Mouse (Mus musculus): Measurements from ENCODE around the gene Ccdc51. TPM values are rescaled to one million over a fixed set of nuclear protein-coding genes. Genes with fewer than 3 reads are reported as not detected.
A peak's percentile ranks its signal among the peaks of the same experiment; 100 is the strongest.

Ccdc51 gene
- polyA plus RNA-seq, 1 experiment from 2014 or later: 17.5 TPM

DNA sequence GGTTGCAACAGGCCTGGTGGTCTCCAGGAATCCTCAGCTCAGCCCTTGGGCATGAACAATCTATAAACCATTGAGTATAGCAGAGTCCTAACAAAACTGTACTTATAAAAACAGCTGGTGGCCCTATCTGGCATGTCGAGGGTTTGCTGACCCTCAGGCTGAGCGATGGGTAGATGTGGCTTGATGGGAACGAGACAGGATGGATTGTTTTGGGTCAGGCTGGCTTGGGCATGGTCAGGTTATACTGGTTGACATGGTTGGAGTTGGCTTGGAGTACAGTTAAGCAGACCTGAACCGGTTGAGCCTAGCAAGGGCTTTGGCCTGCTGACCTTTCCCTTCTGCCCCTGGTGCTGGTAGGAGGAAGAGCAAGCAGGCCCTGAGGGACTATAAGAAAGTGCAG lies 28.8 kb downstream of the Ccdc51 start:
- H3K4me2 ChIP-seq (ENCODE audit: low read length): no peak overlapping the region
- no peak overlapping the region for H3K27ac ChIP-seq (ENCODE audit: low read length)
- H3K4me1 ChIP-seq (replicated peaks; ENCODE audit: control insufficient read depth, insufficient read depth, low read length): no peaks in the 10 kb centered on the region
- H3K36me3 ChIP-seq (ENCODE audit: control insufficient read depth, insufficient read depth): peaks cover 57% of the 10 kb centered on the region
- H3K9me3 ChIP-seq (ENCODE audit: control insufficient read depth, low read length): no peaks in the 10 kb centered on the region
- WGBS: 87% methylated on average over 4 of the region's 4 CpGs
- ATAC-seq: no peak
- no peak overlapping the region for H3K4me3 ChIP-seq (replicated peaks; ENCODE audit: low read length)
- no peak overlapping the region for H3K9ac ChIP-seq (replicated peaks; ENCODE audit: low read depth, low read length)
- H3K27me3 ChIP-seq (replicated peaks; ENCODE audit: control insufficient read depth, insufficient read depth, low read length): no peaks in the 10 kb centered on the region

GRCm38 (mm10) chr9:109111591-109111990 lies 29.3 kb downstream of the Ccdc51 start:
- 94% methylated on average over 9 of the region's 9 CpGs for WGBS
- Histone ChIP-seq H3K36me3 (ENCODE audit: control insufficient read depth, insufficient read depth) (peaks cover 57% of the 10 kb centered on the region), H3K9ac (replicated peaks; ENCODE audit: low read depth, low read length) (no peak overlapping the region), H3K4me3 (replicated peaks; ENCODE audit: low read length) (no peak overlapping the region), H3K27me3 (replicated peaks; ENCODE audit: control insufficient read depth, insufficient read depth, low read length) (no peaks in the 10 kb centered on the region), H3K4me1 (replicated peaks; ENCODE audit: control insufficient read depth, insufficient read depth, low read length) (no peaks in the 10 kb centered on the region), H3K4me2 (ENCODE audit: low read length) (no peak overlapping the region), H3K9me3 (ENCODE audit: control insufficient read depth, low read length) (no peaks in the 10 kb centered on the region), H3K27ac (ENCODE audit: low read length) (no peak overlapping the region)
- ATAC-seq: no peak

GRCm38 (mm10) chr9:109113331-109113730 lies 31.0 kb downstream of the Ccdc51 start:
- 92% methylated on average over 8 of the region's 8 CpGs for WGBS
- no peaks in the 10 kb centered on the region for H3K27me3 ChIP-seq (replicated peaks; ENCODE audit: control insufficient read depth, insufficient read depth, low read length)
- no peak for ATAC-seq

DNA sequence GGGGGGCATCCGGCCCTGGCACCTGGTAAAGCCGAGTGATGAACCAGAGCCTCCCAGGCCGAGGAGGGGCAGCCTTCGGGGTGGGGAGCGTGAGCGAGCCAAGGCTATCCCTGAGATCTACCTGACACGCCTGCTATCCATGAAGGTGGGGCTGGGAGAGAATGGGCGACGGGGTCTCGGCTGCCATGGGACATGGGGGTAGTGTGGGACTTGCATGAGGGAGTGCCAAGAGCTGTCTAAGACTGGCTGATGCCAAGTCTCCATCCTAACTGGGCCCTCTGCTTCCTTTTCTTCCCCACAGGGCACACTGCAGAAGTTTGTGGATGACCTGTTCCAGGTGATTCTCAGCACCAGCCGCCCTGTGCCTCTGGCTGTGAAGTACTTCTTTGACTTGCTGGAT lies 32.0 kb downstream of the Ccdc51 start:
- Histone ChIP-seq H3K4me3 (replicated peaks; ENCODE audit: low read length) (no peak overlapping the region), H3K9ac (replicated peaks; ENCODE audit: low read depth, low read length) (no peak overlapping the region), H3K9me3 (ENCODE audit: control insufficient read depth, low read length) (no peaks in the 10 kb centered on the region), H3K4me2 (ENCODE audit: low read length) (no peak overlapping the region), H3K36me3 (ENCODE audit: control insufficient read depth, insufficient read depth) (peaks cover 65% of the 10 kb centered on the region), H3K27me3 (replicated peaks; ENCODE audit: control insufficient read depth, insufficient read depth, low read length) (no peaks in the 10 kb centered on the region), H3K27ac (ENCODE audit: low read length) (no peak overlapping the region), H3K4me1 (replicated peaks; ENCODE audit: control insufficient read depth, insufficient read depth, low read length) (no peaks in the 10 kb centered on the region)
- ATAC-seq: no peak
- WGBS: 95% methylated on average over 11 of the region's 11 CpGs

More at GRCm38 (mm10) chr9:109113331-109113730, 31.0 kb downstream of the Ccdc51 start:
- no peak overlapping the region for H3K27ac ChIP-seq (ENCODE audit: low read length)
- H3K36me3 ChIP-seq (ENCODE audit: control insufficient read depth, insufficient read depth): peaks cover 69% of the 10 kb centered on the region
- no peak overlapping the region for H3K9ac ChIP-seq (replicated peaks; ENCODE audit: low read depth, low read length)
- no peak overlapping the region for H3K4me2 ChIP-seq (ENCODE audit: low read length)
- no peak overlapping the region for H3K4me3 ChIP-seq (replicated peaks; ENCODE audit: low read length)
- no peaks in the 10 kb centered on the region for H3K9me3 ChIP-seq (ENCODE audit: control insufficient read depth, low read length)
- no peaks in the 10 kb centered on the region for H3K4me1 ChIP-seq (replicated peaks; ENCODE audit: control insufficient read depth, insufficient read depth, low read length)

DNA sequence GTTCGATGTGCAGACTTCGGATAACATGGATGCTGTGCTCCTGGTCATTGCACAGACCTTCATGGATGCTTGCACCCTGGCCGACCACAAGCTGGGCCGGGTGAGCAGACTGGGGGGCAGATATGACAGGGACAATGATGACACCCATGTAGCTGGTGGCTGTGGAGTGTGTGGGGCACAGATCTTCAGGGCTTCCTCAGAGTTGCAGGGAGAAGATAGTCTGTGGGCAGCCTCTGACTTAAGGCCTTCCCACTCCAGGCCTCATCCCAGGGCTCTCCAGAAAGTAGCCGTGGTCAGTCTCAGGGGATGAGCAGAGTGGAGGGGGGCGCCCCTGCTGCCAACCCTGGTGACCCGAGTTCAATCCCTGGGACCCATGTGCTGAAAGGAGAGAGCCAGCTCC lies 32.6 kb downstream of the Ccdc51 start:
- WGBS: 90% methylated on average over 7 of the region's 7 CpGs
- H3K9ac ChIP-seq (replicated peaks; ENCODE audit: low read depth, low read length): no peak overlapping the region
- no peaks in the 10 kb centered on the region for H3K27me3 ChIP-seq (replicated peaks; ENCODE audit: control insufficient read depth, insufficient read depth, low read length)
- no peak overlapping the region for H3K4me3 ChIP-seq (replicated peaks; ENCODE audit: low read length)
- no peak overlapping the region for H3K4me2 ChIP-seq (ENCODE audit: low read length)
- ATAC-seq: no peak
- H3K27ac ChIP-seq (ENCODE audit: low read length): no peak overlapping the region
- no peaks in the 10 kb centered on the region for H3K9me3 ChIP-seq (ENCODE audit: control insufficient read depth, low read length)
- no peaks in the 10 kb centered on the region for H3K4me1 ChIP-seq (replicated peaks; ENCODE audit: control insufficient read depth, insufficient read depth, low read length)
- peaks cover 59% of the 10 kb centered on the region for H3K36me3 ChIP-seq (ENCODE audit: control insufficient read depth, insufficient read depth)

DNA sequence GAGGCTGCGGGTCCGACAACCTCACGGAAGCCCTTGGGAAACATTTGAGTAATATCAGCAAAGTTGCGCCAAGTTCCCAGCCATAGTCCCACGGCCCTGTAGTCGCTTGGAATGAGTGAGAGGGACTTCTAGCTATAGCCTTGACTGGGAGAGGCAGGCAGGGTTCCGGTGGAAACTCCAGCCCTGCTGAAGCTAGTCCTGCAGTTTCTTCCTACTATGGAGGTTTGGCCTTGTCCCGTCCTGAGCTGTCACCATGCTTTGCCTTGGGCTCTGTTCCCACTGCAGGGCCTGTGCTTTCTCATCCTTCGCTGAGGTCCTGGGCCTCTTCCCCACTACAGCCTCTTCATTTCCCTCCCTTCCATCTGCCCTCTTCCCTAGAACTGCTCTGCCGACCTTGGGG lies 33.9 kb downstream of the Ccdc51 start:
- Histone ChIP-seq H3K4me1 (replicated peaks; ENCODE audit: control insufficient read depth, insufficient read depth, low read length) (no peaks in the 10 kb centered on the region), H3K4me2 (ENCODE audit: low read length) (no peak overlapping the region), H3K36me3 (ENCODE audit: control insufficient read depth, insufficient read depth) (peaks cover 51% of the 10 kb centered on the region), H3K27ac (ENCODE audit: low read length) (no peak overlapping the region), H3K9ac (replicated peaks; ENCODE audit: low read depth, low read length) (no peak overlapping the region), H3K27me3 (replicated peaks; ENCODE audit: control insufficient read depth, insufficient read depth, low read length) (no peaks in the 10 kb centered on the region), H3K4me3 (replicated peaks; ENCODE audit: low read length) (no peak overlapping the region), H3K9me3 (ENCODE audit: control insufficient read depth, low read length) (no peaks in the 10 kb centered on the region)
- no peak for ATAC-seq
- 97% methylated on average over 10 of the region's 10 CpGs for WGBS

DNA sequence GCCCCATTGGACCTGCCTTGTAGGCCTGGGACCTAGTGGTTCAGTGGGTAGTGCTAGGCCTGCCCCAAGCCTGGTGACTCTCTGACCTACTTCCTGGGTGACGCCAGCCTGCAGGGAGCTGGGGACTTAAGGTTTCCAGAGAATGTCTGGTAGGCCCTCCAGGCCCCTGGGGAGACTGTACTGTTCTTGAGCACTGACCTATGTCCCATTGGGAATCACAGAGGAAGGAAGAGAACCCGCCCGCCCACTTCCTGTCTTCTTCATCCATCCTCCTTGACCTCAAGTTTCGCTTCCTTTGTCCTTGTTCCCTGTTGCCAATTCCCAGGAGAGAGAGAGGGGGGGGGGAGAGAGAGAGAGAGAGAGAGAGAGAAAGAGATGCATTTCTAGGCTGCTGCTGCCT lies 35.8 kb downstream of the Ccdc51 start:
- 98% methylated on average over 3 of the region's 4 CpGs for WGBS
- Histone ChIP-seq H3K36me3 (ENCODE audit: control insufficient read depth, insufficient read depth) (peaks cover 45% of the 10 kb centered on the region), H3K4me3 (replicated peaks; ENCODE audit: low read length) (no peak overlapping the region), H3K9me3 (ENCODE audit: control insufficient read depth, low read length) (no peaks in the 10 kb centered on the region), H3K27me3 (replicated peaks; ENCODE audit: control insufficient read depth, insufficient read depth, low read length) (no peaks in the 10 kb centered on the region), H3K4me1 (replicated peaks; ENCODE audit: control insufficient read depth, insufficient read depth, low read length) (no peaks in the 10 kb centered on the region), H3K4me2 (ENCODE audit: low read length) (no peak overlapping the region), H3K9ac (replicated peaks; ENCODE audit: low read depth, low read length) (no peak overlapping the region), H3K27ac (ENCODE audit: low read length) (no peak overlapping the region)
- ATAC-seq: no peak

DNA sequence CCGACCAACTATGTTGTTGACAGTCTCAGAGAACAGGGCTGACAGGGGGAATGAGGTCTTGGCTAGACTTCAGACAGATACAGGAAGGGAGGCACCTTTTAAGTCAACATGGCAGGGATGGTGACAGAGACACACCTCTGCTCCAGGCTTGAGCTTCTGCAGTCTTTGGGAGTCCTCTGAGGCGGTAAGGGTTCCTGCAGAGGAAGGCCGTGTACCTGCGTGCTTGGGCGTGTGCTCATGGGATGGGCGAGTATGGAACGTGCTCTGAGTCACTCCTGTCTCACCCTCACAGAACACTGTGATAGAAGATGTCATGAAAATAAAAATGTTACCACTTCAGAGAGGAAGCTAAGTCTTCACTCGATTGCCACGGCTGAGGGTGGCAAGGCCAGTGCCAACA lies 37.3 kb downstream of the Ccdc51 start:
- Histone ChIP-seq H3K4me3 (replicated peaks; ENCODE audit: low read length) (no peak overlapping the region), H3K4me1 (replicated peaks; ENCODE audit: control insufficient read depth, insufficient read depth, low read length) (no peaks in the 10 kb centered on the region), H3K27ac (ENCODE audit: low read length) (no peak overlapping the region), H3K36me3 (ENCODE audit: control insufficient read depth, insufficient read depth) (peaks cover 39% of the 10 kb centered on the region), H3K27me3 (replicated peaks; ENCODE audit: control insufficient read depth, insufficient read depth, low read length) (no peaks in the 10 kb centered on the region), H3K4me2 (ENCODE audit: low read length) (no peak overlapping the region), H3K9ac (replicated peaks; ENCODE audit: low read depth, low read length) (no peak overlapping the region), H3K9me3 (ENCODE audit: control insufficient read depth, low read length) (no peaks in the 10 kb centered on the region)
- 90% methylated on average over 9 of the region's 9 CpGs for WGBS
- ATAC-seq: no peak

DNA sequence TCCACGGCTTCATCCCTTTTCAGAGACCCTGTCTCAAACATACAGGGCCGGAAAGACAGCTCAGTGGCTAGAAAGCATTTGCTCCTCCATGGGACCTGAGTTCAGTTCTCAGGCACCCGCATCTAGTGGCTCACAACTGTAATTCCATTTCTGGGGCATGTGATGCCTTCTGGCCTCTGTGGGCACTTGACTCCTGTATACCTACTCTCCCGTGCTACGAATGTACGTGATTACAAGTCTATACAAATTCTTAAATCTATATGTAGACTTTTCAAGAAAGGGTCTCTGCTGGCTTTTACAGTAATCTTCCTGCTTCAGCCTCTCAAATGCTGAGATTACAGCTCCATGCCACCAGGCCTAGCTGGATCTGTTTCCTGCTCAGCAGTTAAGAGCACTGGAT lies 38.7 kb downstream of the Ccdc51 start:
- Histone ChIP-seq H3K27ac (ENCODE audit: low read length) (no peak overlapping the region), H3K36me3 (ENCODE audit: control insufficient read depth, insufficient read depth) (peaks cover 26% of the 10 kb centered on the region), H3K9me3 (ENCODE audit: control insufficient read depth, low read length) (no peaks in the 10 kb centered on the region), H3K4me2 (ENCODE audit: low read length) (no peak overlapping the region), H3K27me3 (replicated peaks; ENCODE audit: control insufficient read depth, insufficient read depth, low read length) (no peaks in the 10 kb centered on the region), H3K4me1 (replicated peaks; ENCODE audit: control insufficient read depth, insufficient read depth, low read length) (no peaks in the 10 kb centered on the region), H3K4me3 (replicated peaks; ENCODE audit: low read length) (no peak overlapping the region), H3K9ac (replicated peaks; ENCODE audit: low read depth, low read length) (no peak overlapping the region)
- 87% methylated on average over 6 of the region's 6 CpGs for WGBS
- ATAC-seq: no peak

- peak; percentile 43 for ATAC-seq
- Histone ChIP-seq H3K4me2 (ENCODE audit: low read length) (no peak overlapping the region), H3K27me3 (replicated peaks; ENCODE audit: control insufficient read depth, insufficient read depth, low read length) (no peaks in the 10 kb centered on the region), H3K9me3 (ENCODE audit: control insufficient read depth, low read length) (no peaks in the 10 kb centered on the region), H3K4me1 (replicated peaks; ENCODE audit: control insufficient read depth, insufficient read depth, low read length) (no peaks in the 10 kb centered on the region), H3K4me3 (replicated peaks; ENCODE audit: low read length) (no peak overlapping the region), H3K27ac (ENCODE audit: low read length) (no peak overlapping the region), H3K9ac (replicated peaks; ENCODE audit: low read depth, low read length) (no peak overlapping the region), H3K36me3 (ENCODE audit: control insufficient read depth, insufficient read depth) (peaks cover 11% of the 10 kb centered on the region)
- 46% methylated on average over 2 of the region's 2 CpGs for WGBS
These were observed 40.3 kb downstream of the Ccdc51 start for GRCm38 (mm10) chr9:109122553-109123085.
